Mouse (Mus musculus): ENCODE results near the gene Zbtb16. TPM values are rescaled to one million over a fixed set of nuclear protein-coding genes. Genes with fewer than 3 reads are reported as not detected.
A peak's percentile ranks its signal among the peaks of the same experiment; 100 is the strongest.

Zbtb16 gene
- polyA plus RNA-seq, 1 experiment from 2014 or later = 2.5 TPM

GRCm38 (mm10) chr9:48652026-48652425 lies 184.0 kb downstream of the Zbtb16 start:
- H3K27me3 ChIP-seq (ENCODE audit: insufficient read depth, low read length) = no peaks in the 10 kb centered on the region
- H3K36me3 ChIP-seq (replicated peaks; ENCODE audit: insufficient read depth, low read length) = peaks cover 2% of the 10 kb centered on the region; the same call in 1 of the 2 replicates
- H3K27ac ChIP-seq (ENCODE audit: low read depth) = no peak overlapping the region
- H3K4me3 ChIP-seq (ENCODE audit: low read depth, low read length) = no peak overlapping the region
- H3K4me2 ChIP-seq (ENCODE audit: low read depth, low read length) = no peak overlapping the region
- DNase-seq (no peak), ATAC-seq (no peak)
- 75% methylated on average over 4 of the region's 4 CpGs for WGBS (ENCODE audit: insufficient replicate concordance)
- no peak overlapping the region for H3K9ac ChIP-seq (replicated peaks)
- peaks cover 30% of the 10 kb centered on the region for H3K4me1 ChIP-seq (ENCODE audit: insufficient read depth)
- TF ChIP-seq CTCF (IDR thresholded peaks at IDR 0.05; ENCODE audit: low read depth) (no peak), EP300 (IDR thresholded peaks at IDR 0.05; ENCODE audit: low read depth) (no peak)
- no peaks in the 10 kb centered on the region for H3K9me3 ChIP-seq (ENCODE audit: low read length)

GRCm38 (mm10) chr9:48650846-48651245 lies 185.2 kb downstream of the Zbtb16 start:
- WGBS (ENCODE audit: insufficient replicate concordance) = 71% methylated on average over 2 of the region's 2 CpGs
- peaks cover 2% of the 10 kb centered on the region; the same call in 1 of the 2 replicates for H3K36me3 ChIP-seq (replicated peaks; ENCODE audit: insufficient read depth, low read length)
- TF ChIP-seq EP300 (IDR thresholded peaks at IDR 0.05; ENCODE audit: low read depth) (no peak), CTCF (IDR thresholded peaks at IDR 0.05; ENCODE audit: low read depth) (no peak)
- ATAC-seq (no peak), DNase-seq (no peak)
- H3K9me3 ChIP-seq (ENCODE audit: low read length) = no peaks in the 10 kb centered on the region
- no peaks in the 10 kb centered on the region for H3K27me3 ChIP-seq (ENCODE audit: insufficient read depth, low read length)
- no peak overlapping the region for H3K4me2 ChIP-seq (ENCODE audit: low read depth, low read length)
- H3K27ac ChIP-seq (ENCODE audit: low read depth) = no peak overlapping the region
- peaks cover 30% of the 10 kb centered on the region for H3K4me1 ChIP-seq (ENCODE audit: insufficient read depth)
- H3K9ac ChIP-seq (replicated peaks) = no peak overlapping the region
- H3K4me3 ChIP-seq (ENCODE audit: low read depth, low read length) = no peak overlapping the region

- Histone ChIP-seq H3K36me3 (replicated peaks; ENCODE audit: insufficient read depth, low read length) (no peaks in the 10 kb centered on the region; the same call in 1 of the 2 replicates), H3K9ac (replicated peaks) (peak overlapping the region; percentile 62; the same call in 1 of the 2 replicates), H3K4me1 (ENCODE audit: insufficient read depth) (peaks cover 27% of the 10 kb centered on the region), H3K4me3 (ENCODE audit: low read depth, low read length) (no peak overlapping the region), H3K27ac (ENCODE audit: low read depth) (no peak overlapping the region), H3K4me2 (ENCODE audit: low read depth, low read length) (peak overlapping the region; percentile 65), H3K9me3 (ENCODE audit: low read length) (no peaks in the 10 kb centered on the region), H3K27me3 (ENCODE audit: insufficient read depth, low read length) (no peaks in the 10 kb centered on the region)
- WGBS (ENCODE audit: insufficient replicate concordance) = 51% methylated on average over 17 of the region's 17 CpGs
- no peak for TF ChIP-seq EP300 (IDR thresholded peaks at IDR 0.05; ENCODE audit: low read depth)
- TF ChIP-seq CTCF (IDR thresholded peaks at IDR 0.05; ENCODE audit: low read depth) = no peak
- no peak for ATAC-seq
- peak; percentile 14 for DNase-seq
These were observed 186.0 kb downstream of the Zbtb16 start for GRCm38 (mm10) chr9:48649851-48650685.

- Histone ChIP-seq H3K9me3 (ENCODE audit: low read length) (peaks cover 6% of the 10 kb centered on the region), H3K27ac (ENCODE audit: low read depth) (peak overlapping the region; percentile 60; the same call in 1 of the 2 replicates), H3K36me3 (replicated peaks; ENCODE audit: insufficient read depth, low read length) (no peaks in the 10 kb centered on the region), H3K4me1 (ENCODE audit: insufficient read depth) (peaks cover 22% of the 10 kb centered on the region), H3K4me2 (ENCODE audit: low read depth, low read length) (peak overlapping the region; percentile 65), H3K9ac (replicated peaks) (peak overlapping the region; percentile 62), H3K4me3 (ENCODE audit: low read depth, low read length) (peak overlapping the region; percentile 31), H3K27me3 (ENCODE audit: insufficient read depth, low read length) (no peaks in the 10 kb centered on the region)
- peak; percentile 91 for ATAC-seq
- 6% methylated on average over 20 of the region's 22 CpGs for WGBS (ENCODE audit: insufficient replicate concordance)
- peak; percentile 79 for DNase-seq
- peak; percentile 76 for TF ChIP-seq EP300 (IDR thresholded peaks at IDR 0.05; ENCODE audit: low read depth)
- TF ChIP-seq CTCF (IDR thresholded peaks at IDR 0.05; ENCODE audit: low read depth) = no peak
These were observed 186.8 kb downstream of the Zbtb16 start for GRCm38 (mm10) chr9:48649098-48649766.

GRCm38 (mm10) chr9:48648285-48649097 lies 187.5 kb downstream of the Zbtb16 start:
- H3K27me3 ChIP-seq (ENCODE audit: insufficient read depth, low read length) = no peaks in the 10 kb centered on the region
- DNase-seq = peak; percentile 13
- H3K9ac ChIP-seq (replicated peaks) = peak overlapping the region; percentile 62
- ATAC-seq = peak; percentile 2; the same call in 1 of the 2 replicates
- H3K4me1 ChIP-seq (ENCODE audit: insufficient read depth) = peaks cover 22% of the 10 kb centered on the region
- H3K4me2 ChIP-seq (ENCODE audit: low read depth, low read length) = peak overlapping the region; percentile 65
- TF ChIP-seq EP300 (IDR thresholded peaks at IDR 0.05; ENCODE audit: low read depth) (no peak), CTCF (IDR thresholded peaks at IDR 0.05; ENCODE audit: low read depth) (no peak)
- 0 out of 2 replicates have a peak overlapping the region, but pooled peaks have one; percentile 12 for H3K27ac ChIP-seq (ENCODE audit: low read depth)
- H3K36me3 ChIP-seq (replicated peaks; ENCODE audit: insufficient read depth, low read length) = no peaks in the 10 kb centered on the region
- peaks cover 10% of the 10 kb centered on the region for H3K9me3 ChIP-seq (ENCODE audit: low read length)
- peak overlapping the region; percentile 31; the same call in 1 of the 2 replicates for H3K4me3 ChIP-seq (ENCODE audit: low read depth, low read length)
- 61% methylated on average over 12 of the region's 12 CpGs for WGBS (ENCODE audit: insufficient replicate concordance)
